Mouse (Mus musculus) liver, embryonic 14.5 days (tissue): ENCODE measurements around the gene Gtf3c6. TPM values are rescaled to one million over a fixed set of nuclear protein-coding genes. Genes with fewer than 3 reads are reported as not detected.

Experiments used
- ATAC-seq: fragments of 200-750 bp; cut with Nextera tagmentation; 2 replicates; pipeline ENCODE4 v1.8.0; 2017; ENCODE audit warnings: moderate number of reproducible peaks, mild to moderate bottlenecking, moderate library complexity; ENCODE audit not compliant: insufficient read depth
- DNase-seq, 3 experiments: peaks; one replicate each; pipeline ENCODE4 v3.0.0-alpha.2; 2012 to 2013; ENCODE audit warnings: low read depth in 3 of 3, low spot score in 3 of 3
- H3K27ac ChIP-seq: fragments of 300-500 bp; sonication (generic); 2 replicates; pipeline ENCODE4 v1.5.1; 2014; ENCODE audit warnings: moderate library complexity, mild to moderate bottlenecking, control low read depth, inconsistent platforms
- H3K27me3 ChIP-seq: fragments of 300-500 bp; sonication (generic); 2 replicates; pipeline ENCODE4 v1.6.1; 2014; ENCODE audit warnings: mild to moderate bottlenecking, low read length, moderate library complexity; ENCODE audit not compliant: control insufficient read depth, insufficient read depth
- H3K36me3 ChIP-seq: fragments of 300-500 bp; sonication (generic); replicated peaks from 2 replicates; pipeline ENCODE4 v1.6.1; 2014; ENCODE audit warnings: low read depth; ENCODE audit not compliant: control insufficient read depth, insufficient read depth
- H3K4me1 ChIP-seq, 2 experiments: fragments of 200-500 bp in 1 of 2; fragments of 300-500 bp in 1 of 2; sonication (generic) in 1 of 2; replicated peaks; 2 replicates each; pipeline ENCODE4 v1.6.1; 2012 to 2014; ENCODE audit warnings: antibody characterized with exemption in 1 of 2, inconsistent platforms in 1 of 2, low read length in 1 of 2; ENCODE audit not compliant: control insufficient read depth in 2 of 2, insufficient read depth in 2 of 2
- H3K4me2 ChIP-seq: fragments of 300-500 bp; sonication (generic); 2 replicates; pipeline ENCODE4 v1.6.1; 2014; ENCODE audit warnings: low read depth, mild to moderate bottlenecking, control low read depth, moderate library complexity
- H3K4me3 ChIP-seq, 2 experiments: fragments of 200-500 bp in 1 of 2; fragments of 300-500 bp in 1 of 2; sonication (generic) in 1 of 2; 2 replicates each; pipeline ENCODE4 v1.5.1; 2012 to 2014; ENCODE audit warnings: low read depth in 2 of 2, low read length in 2 of 2, mild to moderate bottlenecking in 2 of 2, control low read depth in 1 of 2, inconsistent platforms in 1 of 2, moderate library complexity in 1 of 2; ENCODE audit not compliant: insufficient read depth in 1 of 2
- H3K9ac ChIP-seq: fragments of 300-500 bp; sonication (generic); replicated peaks from 2 replicates; pipeline ENCODE4 v1.6.1; 2014; ENCODE audit warnings: mild to moderate bottlenecking, control low read depth, moderate library complexity
- H3K9me3 ChIP-seq: fragments of 300-500 bp; sonication (generic); 2 replicates; pipeline ENCODE4 v1.6.1; 2016; ENCODE audit warnings: low read length, mixed read lengths; ENCODE audit not compliant: control insufficient read depth
- CTCF ChIP-seq: IDR thresholded peaks from 2 replicates; pipeline ENCODE4 v1.5.1; 2016; ENCODE audit warnings: antibody characterized with exemption, low read depth, control low read depth
- EP300 ChIP-seq: IDR thresholded peaks from 2 replicates; pipeline ENCODE4 v1.6.1; 2016; ENCODE audit warnings: antibody characterized with exemption, low read depth
- WGBS: fragments of 180-500 bp; shearing (Covaris S2); extraction: QIAGEN DNeasy Blood & Tissue Kit; methylation state at CpG from one replicate; pipeline ENCODE4 v1.1.7; 2014; ENCODE audit not compliant: insufficient replicate concordance; 5-methylcytosine and 5-hydroxymethylcytosine counted together
- polyA plus RNA-seq, 2 experiments: library from polyadenylated mRNA; depleted of rRNA in 1 of 2; stranded (reverse) in 1 of 2; unstranded in 1 of 2; fragments of >200 nt; fragmentation: Nextera tagmentation in 1 of 2; extraction: Ambion mirVana in 1 of 2; gene quantifications; 2 replicates each; pipeline versions ENCODE4 v1.2.1 to v1.2.3; 2012 to 2014

Gtf3c6 gene
- polyA plus RNA-seq, 2 experiments: 15.1 to 34.1 TPM

DNA sequence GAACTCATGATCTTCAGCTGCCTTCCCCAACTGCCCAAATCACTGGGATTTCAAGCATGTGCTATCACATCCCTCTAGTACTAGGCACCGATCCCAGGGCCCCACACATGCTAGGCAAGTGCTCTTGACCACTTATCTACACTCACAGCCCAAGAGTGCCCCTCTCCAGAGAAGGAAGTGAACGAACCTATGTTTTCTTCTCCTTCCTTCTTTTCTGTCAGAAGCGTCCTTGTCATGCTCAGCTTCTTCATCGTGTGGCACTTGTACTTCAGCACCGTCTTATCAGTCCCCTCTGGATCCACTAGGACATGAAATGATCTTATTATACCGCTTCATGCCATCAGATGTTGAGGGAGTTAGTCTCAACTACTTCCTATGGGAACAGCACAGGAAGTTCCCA is 6.9 kb downstream of the Gtf3c6 start:
- ATAC-seq (no peak), DNase-seq (no peak)
- no peak for TF ChIP-seq EP300
- TF ChIP-seq CTCF: no peak
- Histone ChIP-seq H3K4me3 (no peak overlapping the region), H3K27ac (no peak overlapping the region), H3K9me3 (no peaks in the 10 kb centered on the region), H3K27me3 (no peaks in the 10 kb centered on the region), H3K36me3 (peaks cover 4% of the 10 kb centered on the region), H3K4me1 (peaks cover 5 to 9% of the 10 kb centered on the region in 2 experiments; a peak in 3 of 4 replicates), H3K9ac (no peak overlapping the region), H3K4me2 (no peak overlapping the region)
- 26% methylated on average over 6 of the region's 6 CpGs for WGBS

DNA sequence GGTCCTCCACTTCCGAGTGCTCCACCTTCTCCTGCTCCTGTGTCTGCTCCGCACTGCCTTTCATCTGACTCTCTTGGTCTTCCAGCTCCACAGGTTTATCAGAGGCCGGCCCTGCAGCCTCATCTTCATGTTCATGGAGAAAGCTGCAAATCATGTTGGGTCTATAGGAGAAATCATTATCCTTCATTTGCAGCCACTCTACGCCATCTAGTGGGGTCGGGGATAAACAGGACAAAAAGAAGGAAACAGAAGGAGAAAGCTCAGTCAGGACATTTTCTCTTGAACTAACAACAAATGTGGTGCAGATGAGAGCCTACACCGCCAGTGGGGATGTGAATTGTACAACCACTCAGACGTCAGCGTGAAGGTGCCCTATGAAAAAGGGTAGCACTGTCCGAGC is 8.3 kb downstream of the Gtf3c6 start:
- TF ChIP-seq CTCF (peak; percentile 28; the same call in 1 of the 2 replicates), EP300 (no peak)
- H3K4me1 ChIP-seq: peaks cover 5 to 13% of the 10 kb centered on the region in 2 experiments; a peak in 3 of 4 replicates
- ATAC-seq: no peak
- no peaks in the 10 kb centered on the region for H3K27me3 ChIP-seq
- WGBS: 77% methylated on average over 9 of the region's 9 CpGs
- peaks cover 4% of the 10 kb centered on the region for H3K36me3 ChIP-seq
- H3K9me3 ChIP-seq: no peaks in the 10 kb centered on the region
- no peak overlapping the region for H3K27ac ChIP-seq
- no peak overlapping the region for H3K4me3 ChIP-seq
- H3K9ac ChIP-seq: no peak overlapping the region
- H3K4me2 ChIP-seq: no peak overlapping the region
- no peak for DNase-seq

DNA sequence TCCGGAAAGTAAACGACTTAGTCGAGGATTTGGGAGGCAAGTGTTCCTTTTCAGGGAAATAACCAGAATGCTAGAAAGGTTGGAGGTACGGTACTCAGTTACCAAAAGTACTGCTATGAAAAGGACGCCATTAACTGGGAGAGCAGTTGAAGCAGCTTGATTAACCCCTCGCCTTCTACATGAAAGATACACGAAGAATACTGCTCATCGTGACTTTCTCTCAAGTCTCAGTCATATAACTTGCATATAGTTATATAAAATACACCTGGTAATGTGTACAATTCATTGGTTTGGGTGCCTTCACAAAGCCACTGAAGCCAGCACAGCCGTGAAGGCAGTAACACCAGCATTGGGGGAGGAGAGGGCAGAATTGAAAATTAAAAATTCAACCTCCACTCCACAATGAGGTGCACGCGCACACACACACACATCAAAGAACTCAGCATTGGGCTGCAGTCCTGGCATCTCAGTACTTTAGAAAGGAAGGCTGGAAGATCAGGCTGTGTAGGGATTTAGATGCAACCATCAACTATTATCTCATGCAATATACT is 10.7 kb downstream of the Gtf3c6 start:
- Histone ChIP-seq H3K9me3 (no peaks in the 10 kb centered on the region), H3K4me3 (peak overlapping the region; percentile 65 to 99), H3K4me2 (peak overlapping the region; percentile 87), H3K27ac (no peak overlapping the region), H3K9ac (peak overlapping the region; percentile 77), H3K4me1 (peaks cover 5 to 15% of the 10 kb centered on the region in 2 experiments; a peak in 3 of 4 replicates), H3K36me3 (peaks cover 8% of the 10 kb centered on the region), H3K27me3 (no peaks in the 10 kb centered on the region)
- ATAC-seq (no peak; the same call in 1 of the 2 replicates), DNase-seq (no peak)
- WGBS: 29% methylated on average over 11 of the region's 11 CpGs
- TF ChIP-seq CTCF (no peak), EP300 (no peak)

DNA sequence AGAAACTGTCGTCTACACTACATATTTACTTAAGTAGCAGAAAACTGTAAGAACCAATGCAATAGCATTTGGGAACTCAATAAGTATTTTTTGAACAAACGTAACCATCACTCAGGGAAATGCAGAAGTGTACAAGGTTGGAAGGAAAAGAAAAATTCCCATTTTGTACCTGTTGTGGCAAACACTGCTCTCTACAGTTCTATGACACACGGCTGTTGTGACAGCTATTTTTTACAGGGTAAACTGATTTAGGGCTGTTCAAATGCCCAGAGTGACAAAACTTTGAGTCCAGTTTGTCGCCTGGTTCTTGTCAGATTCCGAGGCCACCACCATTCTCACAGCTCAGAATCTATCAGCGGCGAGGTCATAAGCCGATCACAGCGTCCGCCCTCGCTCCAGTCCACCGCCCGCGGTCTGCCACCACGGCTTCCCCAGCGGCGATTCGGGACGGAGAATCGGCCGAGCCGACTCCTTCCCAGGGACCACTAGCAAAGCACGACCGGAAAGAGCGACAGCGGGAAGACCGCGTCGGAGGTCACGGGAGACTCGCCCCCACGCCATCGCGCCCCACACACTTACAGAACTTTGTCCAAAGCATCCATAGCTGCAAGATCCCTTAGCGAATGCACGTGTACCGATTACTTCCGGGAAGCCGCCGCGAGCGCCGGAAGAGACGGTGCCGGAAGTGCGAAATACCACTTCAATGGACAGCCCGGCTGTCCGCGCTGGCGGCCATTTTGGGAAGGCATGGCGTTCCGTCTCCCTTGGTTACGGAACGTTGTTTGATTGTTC is 11.3 kb downstream of the Gtf3c6 start, which contains the start of gene Rpf2:
Rpf2 (minus strand) TSS at position 663 of the 792 bp plus-strand sequence.
- ATAC-seq (peak; percentile 88), DNase-seq (peak; percentile 75 to 78 (median 76))
- WGBS: under 1% methylated on average over 54 of the region's 54 CpGs
- peaks cover 5 to 15% of the 10 kb centered on the region in 2 experiments; a peak in 3 of 4 replicates for H3K4me1 ChIP-seq
- H3K36me3 ChIP-seq: peaks cover 8% of the 10 kb centered on the region
- H3K9me3 ChIP-seq: no peaks in the 10 kb centered on the region
- TF ChIP-seq EP300 (no peak), CTCF (0 out of 2 replicates have a peak, but pooled peaks have one; percentile 14)
- H3K4me2 ChIP-seq: peak within 1 kb of the TSS; percentile 87
- peak within 1 kb of the TSS; percentile 65 to 99 for H3K4me3 ChIP-seq
- no peaks in the 10 kb centered on the region for H3K27me3 ChIP-seq
- H3K9ac ChIP-seq: peak within 1 kb of the TSS; percentile 77
- H3K27ac ChIP-seq: peak within 1 kb of the TSS; percentile 55

DNA sequence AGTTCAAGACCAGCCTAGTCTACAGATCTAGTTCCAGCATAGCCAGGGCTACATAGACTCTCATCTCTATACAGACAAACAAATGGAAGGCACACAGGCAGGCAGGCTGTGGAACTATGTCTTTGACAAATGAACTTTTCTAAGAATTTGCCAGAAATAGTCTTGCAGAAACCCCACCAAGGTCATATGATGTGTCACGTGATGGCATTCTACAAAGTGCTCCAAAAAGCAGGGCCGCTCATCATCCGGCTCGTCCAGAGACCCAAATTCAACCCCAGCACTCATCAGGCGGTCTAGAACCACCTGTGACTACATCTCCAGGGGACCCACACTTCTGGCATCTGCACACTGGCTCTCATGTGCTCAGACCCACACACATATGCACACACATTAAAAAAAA is 20.1 kb downstream of the Gtf3c6 start:
- 85% methylated on average over 5 of the region's 5 CpGs for WGBS
- Histone ChIP-seq H3K9me3 (no peaks in the 10 kb centered on the region), H3K4me1 (no peaks in the 10 kb centered on the region), H3K27ac (no peak overlapping the region), H3K9ac (no peak overlapping the region), H3K27me3 (no peaks in the 10 kb centered on the region), H3K36me3 (peaks cover 29% of the 10 kb centered on the region), H3K4me2 (no peak overlapping the region), H3K4me3 (no peak overlapping the region)
- DNase-seq: no peak
- TF ChIP-seq EP300 (no peak), CTCF (no peak)
- ATAC-seq: no peak
